Mouse (Mus musculus): ENCODE data around the gene Abhd2. TPM values are rescaled to one million over a fixed set of nuclear protein-coding genes. Genes with fewer than 3 reads are reported as not detected.

Abhd2 gene
- polyA plus RNA-seq, 1 experiment from 2014 or later = 12.9 TPM

DNA sequence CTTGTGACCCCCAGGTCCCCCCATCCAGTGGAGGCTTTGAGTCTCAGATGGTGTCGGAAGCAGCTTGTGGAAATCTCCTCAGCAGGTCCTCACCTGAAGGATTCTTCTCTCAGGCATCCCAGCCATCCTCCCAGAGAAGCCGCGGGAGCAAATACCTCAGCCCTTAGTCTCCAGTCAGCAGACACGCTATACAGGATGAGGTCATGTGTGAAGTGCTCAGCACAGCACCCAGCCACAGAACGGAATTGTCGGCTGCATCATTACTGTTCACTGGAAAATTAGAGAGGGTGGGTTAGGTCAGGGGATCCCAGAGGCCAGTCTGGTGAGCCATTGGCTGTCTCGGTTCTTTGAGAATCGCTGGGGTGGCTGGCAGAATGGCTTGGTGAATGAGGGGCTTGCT is 75.8 kb downstream of the Abhd2 start:
- ATAC-seq (ENCODE audit: low FRiP score, low read depth) = no peak
- Histone ChIP-seq H3K4me1 (no peaks in the 10 kb centered on the region), H3K36me3 (peaks cover 50% of the 10 kb centered on the region), H3K4me2 (replicated peaks) (no peak overlapping the region), H3K4me3 (no peak overlapping the region), H3K9ac (no peak overlapping the region), H3K9me3 (no peaks in the 10 kb centered on the region), H3K27ac (no peak overlapping the region), H3K27me3 (replicated peaks) (no peaks in the 10 kb centered on the region)
- WGBS = 92% methylated on average over 8 of the region's 8 CpGs

DNA sequence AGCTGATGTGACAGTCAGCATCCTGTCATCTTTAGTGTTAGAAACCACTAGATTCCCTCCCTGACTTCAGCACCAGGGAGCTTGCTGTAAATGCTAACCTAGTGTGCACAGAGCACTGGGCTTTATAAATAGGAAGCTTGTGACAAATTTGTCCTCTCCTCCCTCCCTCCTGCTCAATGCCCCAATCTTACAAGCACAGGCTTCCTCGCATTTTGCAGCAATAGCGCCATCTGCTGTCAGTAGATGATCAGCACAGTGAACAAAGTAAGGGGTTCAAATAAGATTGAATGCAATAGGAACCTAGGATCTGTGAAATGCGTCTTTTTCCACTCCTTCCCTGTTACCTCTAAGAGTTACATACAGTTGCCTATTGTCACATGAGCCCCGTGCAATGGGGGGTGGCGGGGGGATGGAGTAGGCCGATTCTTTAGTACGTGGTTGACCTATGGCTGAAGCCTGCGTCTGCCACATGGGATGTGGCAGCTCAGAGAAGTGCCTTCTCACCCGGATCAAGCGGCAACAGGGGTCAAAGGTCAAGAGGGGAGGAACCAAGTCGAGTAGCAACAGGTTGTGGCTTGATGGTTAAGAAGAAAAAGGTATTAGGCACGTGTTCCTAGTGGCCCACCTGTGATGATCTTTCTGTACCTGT is 76.9 kb downstream of the Abhd2 start:
- H3K9ac ChIP-seq = no peak overlapping the region
- H3K27ac ChIP-seq = no peak overlapping the region
- no peaks in the 10 kb centered on the region for H3K4me1 ChIP-seq
- WGBS = 49% methylated on average over 12 of the region's 12 CpGs
- peak; percentile 30; the same call in 1 of the 2 replicates for ATAC-seq (ENCODE audit: low FRiP score, low read depth)
- no peak overlapping the region for H3K4me2 ChIP-seq (replicated peaks)
- H3K27me3 ChIP-seq (replicated peaks) = no peaks in the 10 kb centered on the region
- no peak overlapping the region for H3K4me3 ChIP-seq
- H3K9me3 ChIP-seq = no peaks in the 10 kb centered on the region
- peaks cover 56% of the 10 kb centered on the region for H3K36me3 ChIP-seq

DNA sequence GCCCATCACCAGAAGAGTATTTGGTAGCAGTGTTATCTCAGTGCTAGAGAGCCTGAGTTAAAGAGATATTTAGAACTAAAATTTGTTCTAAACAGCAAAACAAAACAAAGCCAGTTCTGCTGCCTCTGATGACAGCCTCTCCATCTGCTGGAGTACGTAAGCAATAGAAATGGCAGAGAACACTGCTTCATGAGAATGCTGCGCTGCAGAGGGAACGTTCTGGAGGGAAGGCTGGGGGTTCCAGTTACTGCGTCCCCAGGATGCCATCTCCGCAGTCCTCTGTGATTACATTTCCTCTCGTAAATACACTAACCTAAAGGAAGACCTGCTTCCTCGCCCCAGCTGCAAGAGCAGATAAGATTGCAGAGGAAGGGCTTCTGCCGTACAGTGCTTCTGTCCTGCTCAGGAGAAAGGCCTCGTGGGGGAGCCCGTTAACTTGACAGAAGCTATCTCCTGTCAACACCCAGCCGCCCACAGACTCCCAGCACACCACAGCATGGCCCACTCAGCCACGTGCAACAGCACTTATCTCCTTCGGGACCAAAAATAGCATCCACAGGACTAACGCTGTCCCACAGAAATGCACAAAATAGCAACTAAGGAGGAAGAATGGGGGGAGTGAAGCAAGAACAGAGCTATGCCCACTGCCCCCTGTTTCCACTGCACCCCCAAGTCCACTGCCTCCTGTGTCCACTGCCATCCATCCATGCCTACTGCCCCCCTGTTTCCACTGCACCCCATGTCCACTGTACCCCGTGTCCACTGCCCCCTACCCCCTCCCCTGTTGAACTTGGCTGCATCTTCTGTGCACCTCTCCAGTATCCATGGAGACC is 85.6 kb downstream of the Abhd2 start:
- Histone ChIP-seq H3K27me3 (replicated peaks) (no peaks in the 10 kb centered on the region), H3K27ac (no peak overlapping the region), H3K36me3 (peaks cover 62% of the 10 kb centered on the region), H3K4me1 (peaks cover 40% of the 10 kb centered on the region), H3K4me3 (no peak overlapping the region), H3K9me3 (no peaks in the 10 kb centered on the region), H3K4me2 (replicated peaks) (no peak overlapping the region), H3K9ac (no peak overlapping the region)
- no peak for ATAC-seq (ENCODE audit: low FRiP score, low read depth)
- 81% methylated on average over 15 of the region's 15 CpGs for WGBS

DNA sequence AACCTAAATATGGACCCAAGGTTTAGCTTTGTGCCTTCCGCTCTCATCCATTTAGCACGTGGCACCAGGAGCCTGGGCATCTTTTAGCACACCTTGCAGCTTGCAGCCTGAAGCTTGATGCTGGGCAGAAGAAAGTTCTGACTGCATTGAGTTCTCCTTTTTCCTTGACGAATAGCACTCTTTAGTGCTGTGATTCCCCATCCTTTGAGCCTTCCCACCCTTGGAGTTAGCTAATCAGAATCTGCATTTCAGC is 86.1 kb downstream of the Abhd2 start:
- Histone ChIP-seq H3K36me3 (peaks cover 59% of the 10 kb centered on the region), H3K9ac (no peak overlapping the region)

DNA sequence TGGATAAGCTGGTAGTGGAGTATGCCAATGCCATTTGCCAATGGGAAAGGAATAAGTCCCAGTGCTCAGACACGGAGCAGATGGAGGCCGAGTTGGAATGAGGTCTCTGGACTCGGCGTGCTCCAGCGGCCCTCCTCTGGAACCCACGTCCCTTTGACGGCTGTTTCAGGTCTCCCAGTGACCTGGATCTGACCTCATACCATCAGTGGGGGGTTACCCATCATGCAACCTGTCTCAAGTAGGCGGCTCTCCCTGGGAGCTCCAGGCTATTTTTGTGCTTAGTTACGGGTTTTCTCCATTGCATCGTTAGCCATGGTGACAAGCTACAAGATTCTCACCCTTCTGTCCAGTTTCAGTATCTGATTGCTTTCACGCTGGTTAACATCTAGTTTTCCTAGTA is 87.1 kb downstream of the Abhd2 start:
- Histone ChIP-seq H3K27ac (no peak overlapping the region), H3K36me3 (peaks cover 54% of the 10 kb centered on the region)

More for the DNA sequence above, 86.1 kb downstream of the Abhd2 start:
- peaks cover 40% of the 10 kb centered on the region for H3K4me1 ChIP-seq
- no peaks in the 10 kb centered on the region for H3K9me3 ChIP-seq
- H3K27ac ChIP-seq = no peak overlapping the region
- no peak overlapping the region for H3K4me2 ChIP-seq (replicated peaks)
- 84% methylated on average over 3 of the region's 3 CpGs for WGBS
- H3K27me3 ChIP-seq (replicated peaks) = no peaks in the 10 kb centered on the region
- no peak for ATAC-seq (ENCODE audit: low FRiP score, low read depth)
- H3K4me3 ChIP-seq = no peak overlapping the region

DNA sequence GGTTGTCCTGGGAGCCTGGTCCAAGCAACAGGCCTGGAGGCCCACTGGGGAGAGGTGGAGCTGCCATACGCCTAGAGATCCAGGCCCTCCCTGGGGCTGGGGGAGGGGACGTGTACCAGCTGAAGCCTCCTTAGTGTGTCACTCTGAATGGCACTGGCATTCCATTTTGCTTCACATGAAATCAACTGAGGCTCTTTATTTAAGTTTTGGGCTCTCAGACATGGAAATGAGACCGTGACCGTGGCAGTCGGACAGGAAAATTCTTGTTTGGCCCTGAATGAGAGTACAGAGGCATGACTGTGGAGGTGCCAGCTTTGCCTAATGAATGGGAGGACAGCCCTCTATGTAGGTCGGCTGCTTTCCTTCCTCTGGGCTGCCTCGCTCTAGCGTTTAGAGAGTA is 89.2 kb downstream of the Abhd2 start:
- Histone ChIP-seq H3K4me2 (replicated peaks) (no peak overlapping the region), H3K27ac (no peak overlapping the region), H3K4me3 (no peak overlapping the region), H3K9ac (no peak overlapping the region), H3K36me3 (peaks cover 46% of the 10 kb centered on the region), H3K4me1 (peaks cover 40% of the 10 kb centered on the region), H3K9me3 (no peaks in the 10 kb centered on the region), H3K27me3 (replicated peaks) (no peaks in the 10 kb centered on the region)
- 51% methylated on average over 8 of the region's 8 CpGs for WGBS
- peak; percentile 85 for ATAC-seq (ENCODE audit: low FRiP score, low read depth)

More for the DNA sequence above, 87.1 kb downstream of the Abhd2 start:
- H3K4me2 ChIP-seq (replicated peaks) = no peak overlapping the region
- H3K9ac ChIP-seq = no peak overlapping the region
- no peaks in the 10 kb centered on the region for H3K27me3 ChIP-seq (replicated peaks)
- WGBS = 62% methylated on average over 11 of the region's 11 CpGs
- H3K4me3 ChIP-seq = no peak overlapping the region
- peaks cover 40% of the 10 kb centered on the region for H3K4me1 ChIP-seq
- H3K9me3 ChIP-seq = no peaks in the 10 kb centered on the region
- no peak for ATAC-seq (ENCODE audit: low FRiP score, low read depth)

DNA sequence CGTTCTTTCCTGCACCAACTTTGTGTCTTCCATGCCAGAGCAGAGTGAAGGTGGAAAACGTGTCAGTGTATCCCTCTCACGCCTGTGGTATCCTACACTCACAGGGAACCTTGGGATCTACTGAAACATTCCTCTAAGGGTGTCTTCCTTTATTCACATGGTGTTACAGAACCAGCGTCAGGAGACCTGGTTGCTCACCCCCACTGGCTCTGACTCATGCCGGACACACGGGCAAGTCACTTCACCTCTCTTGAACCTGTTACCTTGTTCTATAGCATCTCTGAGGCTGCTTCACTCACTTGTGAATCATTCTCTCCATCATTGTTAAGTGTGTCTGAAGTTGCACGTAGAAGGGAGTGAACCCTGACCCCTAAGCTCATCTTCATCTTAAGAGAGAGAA is 89.8 kb downstream of the Abhd2 start:
- no peaks in the 10 kb centered on the region for H3K27me3 ChIP-seq (replicated peaks)
- no peaks in the 10 kb centered on the region for H3K9me3 ChIP-seq
- no peak for ATAC-seq (ENCODE audit: low FRiP score, low read depth)
- H3K4me1 ChIP-seq = peaks cover 40% of the 10 kb centered on the region
- no peak overlapping the region for H3K4me3 ChIP-seq
- peak overlapping the region; percentile 10; the same call in 1 of the 2 replicates for H3K27ac ChIP-seq
- 93% methylated on average over 7 of the region's 7 CpGs for WGBS
- no peak overlapping the region for H3K4me2 ChIP-seq (replicated peaks)
- H3K36me3 ChIP-seq = peaks cover 42% of the 10 kb centered on the region
- H3K9ac ChIP-seq = no peak overlapping the region

DNA sequence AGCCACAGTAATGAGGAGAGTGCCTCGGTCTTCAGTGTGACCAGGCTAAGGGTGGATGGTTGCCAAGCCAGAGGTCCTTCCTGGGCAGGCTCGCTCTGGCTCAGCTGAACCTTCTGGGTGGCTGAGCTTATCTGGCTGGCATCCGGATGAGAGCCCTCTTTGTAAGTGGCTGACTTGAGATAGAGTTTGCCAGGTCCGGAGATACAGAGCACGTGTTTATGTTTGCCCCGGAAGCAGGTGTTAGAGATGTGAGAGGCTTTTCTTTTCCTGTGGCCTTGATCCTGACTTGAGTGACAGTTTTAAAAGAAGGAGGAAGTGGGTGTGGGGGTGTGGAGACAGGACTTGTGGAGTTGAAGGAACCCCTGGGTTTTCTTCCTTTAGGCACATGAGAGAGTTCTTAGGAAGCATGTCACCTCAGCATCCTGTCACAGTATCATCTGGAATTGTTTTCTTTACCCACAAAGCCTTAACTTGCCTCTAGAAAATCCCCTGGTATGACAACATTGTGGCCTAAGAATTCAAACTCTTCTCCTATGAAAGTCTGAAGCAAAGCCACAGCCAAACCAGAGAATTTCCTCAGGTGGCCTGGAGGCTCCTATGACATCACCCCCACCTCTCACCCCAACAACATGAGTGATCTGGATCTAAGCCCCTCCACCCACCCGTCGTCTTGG is 90.5 kb downstream of the Abhd2 start:
- ATAC-seq (ENCODE audit: low FRiP score, low read depth) = no peak
- Histone ChIP-seq H3K4me3 (no peak overlapping the region), H3K4me1 (peaks cover 37% of the 10 kb centered on the region), H3K9ac (no peak overlapping the region), H3K4me2 (replicated peaks) (no peak overlapping the region), H3K9me3 (no peaks in the 10 kb centered on the region), H3K27ac (no peak overlapping the region), H3K27me3 (replicated peaks) (no peaks in the 10 kb centered on the region), H3K36me3 (peaks cover 36% of the 10 kb centered on the region)
- WGBS = 80% methylated on average over 8 of the region's 8 CpGs

DNA sequence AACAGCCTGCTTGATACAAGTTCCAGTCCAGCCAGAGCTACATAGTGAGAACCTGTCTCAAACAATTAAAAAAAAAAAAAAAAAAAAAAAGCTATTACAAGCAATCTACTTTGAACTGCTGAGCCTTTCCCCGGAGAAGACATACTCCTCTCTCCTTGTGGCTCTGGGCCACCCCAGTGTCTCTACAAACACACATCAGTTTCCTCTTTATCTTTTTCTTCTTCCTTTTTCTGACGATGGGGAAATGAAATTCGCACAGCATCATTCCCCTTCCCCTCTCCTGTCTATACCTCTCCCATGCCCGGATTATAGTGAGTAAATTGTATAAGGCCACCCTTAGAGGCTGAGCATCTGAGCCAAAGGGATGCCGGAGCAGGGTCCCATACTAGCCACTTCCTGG is 95.7 kb downstream of the Abhd2 start:
- Histone ChIP-seq H3K36me3 (peaks cover 11% of the 10 kb centered on the region; the same call in 1 of the 2 replicates), H3K4me3 (no peak overlapping the region), H3K9me3 (no peaks in the 10 kb centered on the region), H3K4me1 (no peaks in the 10 kb centered on the region), H3K27me3 (replicated peaks) (no peaks in the 10 kb centered on the region), H3K9ac (no peak overlapping the region), H3K27ac (no peak overlapping the region), H3K4me2 (replicated peaks) (no peak overlapping the region)
- no peak for ATAC-seq (ENCODE audit: low FRiP score, low read depth)
- 86% methylated on average over 5 of the region's 5 CpGs for WGBS

DNA sequence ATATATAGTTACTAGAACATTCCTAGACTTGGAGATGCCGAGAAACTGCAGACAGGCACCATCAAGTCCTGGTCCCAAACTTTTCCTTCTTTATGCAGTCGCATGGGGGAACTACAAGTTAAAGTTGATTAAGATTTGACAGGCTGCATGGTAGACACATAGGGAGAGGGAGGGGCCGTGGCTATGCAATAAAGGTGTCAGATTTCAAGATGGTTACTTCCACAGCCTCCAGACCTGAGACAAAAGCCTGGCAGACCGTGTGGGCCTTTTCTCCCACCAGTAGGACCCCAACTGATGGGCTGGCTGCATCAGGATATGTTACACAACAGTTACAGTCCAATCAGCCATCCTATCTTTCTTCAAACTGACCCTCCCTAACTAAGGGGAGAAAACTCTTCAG is 96.4 kb downstream of the Abhd2 start:
- Histone ChIP-seq H3K27me3 (replicated peaks) (no peaks in the 10 kb centered on the region), H3K4me3 (no peak overlapping the region), H3K9ac (no peak overlapping the region), H3K27ac (no peak overlapping the region), H3K36me3 (peaks cover 9% of the 10 kb centered on the region; the same call in 1 of the 2 replicates), H3K4me1 (no peaks in the 10 kb centered on the region), H3K4me2 (replicated peaks) (no peak overlapping the region), H3K9me3 (no peaks in the 10 kb centered on the region)
- ATAC-seq (ENCODE audit: low FRiP score, low read depth) = no peak
- WGBS = 36% methylated on average over 4 of the region's 4 CpGs

DNA sequence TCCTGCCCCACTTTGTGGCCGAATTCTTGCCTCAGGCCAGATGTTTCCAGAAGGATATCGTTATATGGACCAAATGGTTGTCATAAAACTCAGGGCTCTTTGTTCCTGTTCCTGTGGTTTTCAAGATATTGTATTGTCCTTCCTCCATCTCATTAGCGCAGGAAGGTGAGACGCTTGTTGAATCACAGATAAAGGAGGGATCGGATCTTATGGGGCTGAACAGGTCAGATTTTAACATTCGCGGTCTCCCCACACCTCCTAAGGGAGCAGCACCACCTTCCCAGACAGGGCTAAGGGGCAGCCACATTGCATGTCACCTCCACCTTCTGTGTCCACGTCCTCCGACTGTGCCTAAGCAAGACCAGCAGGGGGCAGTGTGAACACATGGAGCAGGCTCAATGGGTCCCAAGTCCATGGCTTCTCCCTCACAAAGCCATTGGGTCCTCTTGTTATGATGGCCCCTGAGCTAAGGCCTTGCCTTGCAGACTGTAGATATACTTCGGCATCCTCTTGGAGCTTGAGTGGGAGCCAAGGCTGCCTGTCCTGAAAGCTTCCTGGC is 98.4 kb downstream of the Abhd2 start:
- 41% methylated on average over 10 of the region's 10 CpGs for WGBS
- H3K4me3 ChIP-seq = no peak overlapping the region
- no peaks in the 10 kb centered on the region for H3K9me3 ChIP-seq
- no peaks in the 10 kb centered on the region for H3K36me3 ChIP-seq
- no peaks in the 10 kb centered on the region for H3K4me1 ChIP-seq
- H3K9ac ChIP-seq = no peak overlapping the region
- no peak overlapping the region for H3K27ac ChIP-seq
- H3K4me2 ChIP-seq (replicated peaks) = no peak overlapping the region
- peak; percentile 71 for ATAC-seq (ENCODE audit: low FRiP score, low read depth)
- no peaks in the 10 kb centered on the region for H3K27me3 ChIP-seq (replicated peaks)

DNA sequence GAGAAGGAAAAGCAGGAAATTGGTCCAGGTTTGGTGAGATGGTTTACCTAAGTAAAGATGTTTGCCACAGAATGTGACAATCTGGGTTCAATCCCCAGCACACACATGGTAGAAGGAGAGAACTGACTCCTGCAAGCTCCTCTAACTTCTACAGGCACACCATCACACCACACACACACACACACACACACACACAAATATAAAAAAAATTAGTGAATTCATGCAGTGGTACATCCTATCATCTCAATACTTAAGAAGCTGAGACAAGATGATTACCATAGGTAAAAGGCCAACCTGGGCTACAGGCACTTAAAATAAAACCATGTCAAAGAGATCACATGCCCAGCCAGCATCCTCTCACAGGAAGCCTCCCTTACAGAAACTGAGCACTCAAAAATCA is 101.0 kb downstream of the Abhd2 start:
- Histone ChIP-seq H3K4me3 (no peak overlapping the region), H3K9me3 (no peaks in the 10 kb centered on the region), H3K27me3 (replicated peaks) (no peaks in the 10 kb centered on the region), H3K36me3 (no peaks in the 10 kb centered on the region), H3K27ac (no peak overlapping the region), H3K9ac (no peak overlapping the region), H3K4me1 (no peaks in the 10 kb centered on the region), H3K4me2 (replicated peaks) (no peak overlapping the region)
- ATAC-seq (ENCODE audit: low FRiP score, low read depth) = no peak
